Mouse (Mus musculus) testis, postnatal 10 days (tissue): ENCODE data around the gene Pear1.

Experiments
- DNase-seq: peaks from one replicate; pipeline ENCODE4 v3.0.0; 2021; ENCODE audit warnings: low spot score

The Pear1 gene

GRCm38 (mm10) chr3:87809322-87809962 lies 14.7 kb downstream of the Pear1 start:
- DNase-seq = no peak

DNA sequence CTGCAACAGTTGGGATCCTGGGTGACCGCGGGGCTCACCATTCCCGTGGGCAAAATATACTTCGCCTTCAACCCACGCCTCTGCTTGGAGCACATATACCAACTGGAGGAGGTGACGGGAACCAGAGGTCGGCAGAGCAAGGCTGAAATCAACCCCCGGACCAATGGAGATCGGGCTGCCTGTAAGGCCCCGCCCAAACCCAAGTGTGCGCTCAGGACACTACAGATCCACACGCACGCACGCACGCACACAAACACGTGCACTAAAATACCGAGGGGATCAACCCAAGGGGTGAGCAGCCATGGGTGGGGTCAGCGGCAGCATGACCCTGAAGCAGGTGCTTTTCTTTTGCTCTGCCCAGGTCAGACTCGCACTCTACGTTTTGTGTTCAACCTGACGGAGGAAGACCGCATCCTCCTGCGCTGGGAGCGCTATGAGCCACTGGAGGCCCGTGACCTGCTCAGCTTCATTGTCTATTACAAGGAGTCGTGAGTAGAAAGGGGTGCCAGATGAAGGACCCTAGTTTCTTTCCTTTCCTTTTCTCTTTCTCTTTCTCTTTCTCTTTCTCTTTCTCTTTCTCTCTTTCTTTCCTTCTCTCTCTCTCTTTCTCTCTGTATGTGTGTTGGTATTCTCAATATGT lies 19.9 kb downstream of the Pear1 start:
- no peak for DNase-seq

- no peak for DNase-seq
These were observed 22.4 kb downstream of the Pear1 start for GRCm38 (mm10) chr3:87801681-87802080.

DNA sequence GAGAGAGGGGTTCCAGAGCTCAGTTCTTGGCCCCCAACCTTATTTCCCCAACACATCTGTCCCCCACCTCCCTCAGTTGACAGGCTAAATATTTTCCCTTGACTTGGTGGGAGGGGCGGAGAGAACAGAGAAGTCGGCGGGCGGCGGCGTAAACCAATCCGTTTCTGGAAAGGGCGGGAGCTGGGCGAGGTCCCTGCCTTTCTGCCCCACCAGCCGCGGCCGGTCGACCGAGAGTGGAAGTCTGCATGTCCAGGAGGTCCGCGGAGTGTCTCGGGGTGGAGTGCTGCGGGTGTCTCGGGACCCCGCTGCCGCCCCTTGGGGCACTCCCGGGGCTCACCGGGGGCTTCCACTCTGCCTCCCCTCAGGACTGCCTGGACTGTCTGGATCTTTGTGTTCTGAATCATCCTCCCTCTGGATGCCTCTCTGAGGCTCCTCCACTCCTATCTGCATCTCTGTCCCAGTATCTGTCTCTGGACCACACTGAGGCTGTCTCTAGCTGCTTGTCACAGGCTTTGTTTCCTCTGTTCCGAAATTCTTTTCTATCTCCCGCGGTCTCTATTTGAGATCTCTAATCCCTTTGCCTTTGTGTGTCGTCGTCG lies 27.3 kb downstream of the Pear1 start, which contains the start of gene Insrr:
Insrr (plus strand) TSS at position 216 of the 599 bp plus-strand sequence.
- peak; percentile 69 for DNase-seq

DNA sequence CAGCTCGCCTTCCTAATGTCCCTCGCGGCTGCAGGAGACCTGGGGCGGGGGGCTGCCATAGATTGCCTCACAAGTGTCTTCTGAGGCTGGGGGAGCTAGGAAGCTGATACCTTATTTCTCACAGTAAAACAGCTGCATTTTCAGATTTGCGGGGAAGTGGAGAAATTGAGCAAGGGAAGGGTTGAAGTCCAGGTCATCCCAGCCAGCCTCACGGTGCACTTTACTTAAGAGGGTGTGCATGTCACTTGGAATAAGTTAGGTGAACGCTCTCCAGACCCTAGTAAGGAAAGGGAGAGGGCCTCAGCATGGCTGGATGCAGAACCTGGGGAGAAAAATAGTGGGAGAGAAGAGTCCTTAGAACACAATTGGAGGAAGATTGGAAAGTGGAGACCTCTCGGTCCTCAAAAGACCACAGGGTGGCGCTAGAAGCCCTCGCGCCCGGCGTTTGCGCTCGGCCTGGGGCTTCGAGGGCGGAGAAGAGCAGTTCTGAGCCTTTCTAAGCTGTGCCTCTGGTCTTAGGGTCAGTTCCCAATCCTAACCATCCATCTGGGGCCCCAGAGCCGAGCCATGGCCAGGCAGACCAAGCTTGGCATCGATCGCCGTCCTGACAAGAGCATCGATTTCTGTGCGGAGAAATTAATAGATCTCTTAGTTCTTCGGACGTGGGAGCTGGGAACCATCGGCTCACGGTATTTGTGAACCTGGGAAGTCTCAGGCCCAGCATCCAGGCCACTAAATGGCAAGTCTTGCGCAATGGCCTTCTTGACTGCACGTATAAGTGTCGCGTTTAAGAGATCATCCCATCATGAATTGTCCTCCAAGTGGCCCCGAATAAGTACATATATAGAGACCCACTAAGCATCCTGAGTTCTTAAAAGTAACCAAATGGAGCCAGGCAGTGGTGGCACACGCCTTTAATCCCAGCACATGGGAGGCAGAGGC lies 28.5 kb downstream of the Pear1 start:
- DNase-seq = peak; percentile 82

DNA sequence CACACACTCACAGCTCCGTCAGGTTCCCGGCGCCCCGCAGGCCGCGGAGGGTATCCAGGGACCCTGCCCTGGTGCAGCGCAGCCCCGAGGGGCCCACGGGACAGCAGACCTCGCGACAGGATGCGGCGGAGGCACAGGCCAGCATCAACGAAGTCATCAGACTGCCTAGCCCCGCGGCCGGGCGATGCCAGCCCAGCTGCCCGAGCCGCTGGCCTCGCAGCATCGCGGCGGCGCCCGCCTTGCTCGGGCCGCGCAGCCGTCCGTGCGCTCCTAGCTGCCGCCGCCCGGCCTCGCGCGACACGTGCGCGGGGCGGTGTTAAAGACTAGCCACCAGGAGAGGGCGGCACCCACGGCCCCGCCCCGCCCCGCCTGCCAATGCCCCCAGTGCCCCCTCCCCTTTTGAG lies 29.2 kb downstream of the Pear1 start, which contains the start of gene Ntrk1:
Ntrk1 (minus strand) TSS at position 241 of the 404 bp plus-strand sequence.
- no peak for DNase-seq

DNA sequence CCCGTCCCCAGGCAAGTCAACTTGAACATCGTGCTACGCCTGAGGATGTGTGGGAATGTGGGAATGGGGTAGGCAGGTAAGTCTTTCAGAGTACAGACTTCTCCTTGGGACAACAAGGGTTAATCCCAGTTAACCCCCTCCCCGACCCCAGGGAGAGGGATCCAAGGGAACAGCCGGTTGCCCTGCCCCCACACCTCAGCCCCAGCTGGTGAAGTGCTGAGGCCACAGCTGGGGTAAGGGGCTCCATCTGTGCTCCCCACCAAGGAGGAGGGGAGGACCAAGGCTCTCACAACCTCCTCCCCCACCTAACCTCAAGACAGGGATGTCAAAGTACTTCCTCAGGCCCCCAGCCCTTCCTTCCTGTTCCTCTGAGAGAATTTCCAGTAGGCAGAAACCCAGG lies 34.3 kb downstream of the Pear1 start:
- no peak for DNase-seq

DNA sequence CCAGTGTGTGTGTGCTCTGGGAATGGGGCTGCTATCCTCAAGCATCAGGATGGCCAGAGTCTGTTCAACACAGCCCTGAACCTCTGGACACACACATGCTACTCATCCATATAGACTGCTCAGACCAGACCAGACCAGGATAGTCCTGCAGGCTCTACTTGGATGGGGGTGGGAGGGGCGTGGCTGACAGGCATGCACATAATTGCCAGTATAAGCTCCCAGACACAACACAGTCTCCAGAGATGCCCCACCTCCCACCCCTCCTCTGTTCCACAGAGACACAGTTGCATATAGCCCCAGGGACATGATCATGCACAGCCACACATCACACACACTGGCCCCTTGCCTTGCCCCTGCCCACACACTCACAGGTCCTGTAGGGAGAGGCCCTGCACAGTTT lies 34.9 kb downstream of the Pear1 start:
- no peak for DNase-seq

- no peak for DNase-seq
These were observed 38.4 kb downstream of the Pear1 start for GRCm38 (mm10) chr3:87785626-87786214.

GRCm38 (mm10) chr3:87785156-87785555 lies 39.0 kb downstream of the Pear1 start:
- no peak for DNase-seq

DNA sequence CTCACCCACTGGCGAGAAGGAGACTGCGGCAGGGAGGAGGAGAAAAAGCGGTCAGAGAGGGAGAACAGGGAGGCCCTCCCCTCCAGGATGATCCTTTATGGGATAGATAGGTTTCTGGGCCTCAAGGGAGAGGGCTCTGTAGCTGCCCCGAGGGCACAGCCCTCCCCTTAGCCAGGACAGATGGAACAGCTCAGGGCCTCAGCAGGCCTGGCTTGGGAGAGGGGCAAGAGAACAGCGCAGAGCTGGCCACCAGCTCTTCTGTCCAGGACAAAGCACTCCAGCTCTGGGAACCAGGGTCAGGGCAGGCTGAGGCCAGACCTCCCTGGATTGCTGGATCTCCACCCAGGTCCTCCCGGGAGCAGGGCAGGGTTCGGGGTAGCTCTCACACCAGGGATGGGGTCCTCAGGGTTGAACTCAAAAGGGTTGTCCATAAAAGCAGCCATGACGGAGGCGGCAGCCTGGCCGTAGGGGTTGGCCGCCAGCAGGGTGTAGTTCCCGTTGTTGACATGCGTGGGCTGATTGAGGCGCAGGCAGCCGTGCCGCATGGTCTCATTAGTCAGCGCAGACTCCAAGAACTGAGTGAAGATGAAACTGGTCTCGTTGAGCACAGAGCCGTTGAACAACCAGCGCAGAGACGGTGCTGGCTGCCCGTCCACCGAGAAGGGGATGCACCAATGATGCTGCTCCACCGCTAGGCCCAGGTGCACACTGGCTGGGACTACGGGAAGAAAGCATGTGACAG lies 40.7 kb downstream of the Pear1 start:
- no peak for DNase-seq

GRCm38 (mm10) chr3:87779086-87779485 lies 45.0 kb downstream of the Pear1 start:
- no peak for DNase-seq

DNA sequence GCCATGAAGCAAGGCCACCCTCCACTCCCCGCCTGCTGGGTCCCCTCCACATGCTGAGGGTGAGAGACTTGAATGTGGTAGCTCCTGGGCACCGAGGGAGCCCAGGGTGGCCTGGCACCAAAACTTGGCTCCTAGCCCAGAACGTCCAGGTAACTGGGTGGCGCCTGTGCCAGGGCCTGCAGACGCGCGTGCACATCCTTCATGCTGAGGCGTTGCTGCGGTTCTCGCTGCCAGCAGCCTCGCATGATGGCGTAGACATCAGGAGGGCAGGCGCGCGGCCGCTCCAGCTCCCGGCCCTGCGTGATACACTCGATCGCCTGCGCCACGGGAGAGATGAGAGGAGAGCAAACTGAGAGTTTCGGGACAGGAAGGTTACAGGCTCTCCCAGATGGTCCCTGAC lies 45.8 kb downstream of the Pear1 start:
- no peak for DNase-seq

GRCm38 (mm10) chr3:87771088-87771487 lies 53.0 kb downstream of the Pear1 start:
- DNase-seq = no peak

DNA sequence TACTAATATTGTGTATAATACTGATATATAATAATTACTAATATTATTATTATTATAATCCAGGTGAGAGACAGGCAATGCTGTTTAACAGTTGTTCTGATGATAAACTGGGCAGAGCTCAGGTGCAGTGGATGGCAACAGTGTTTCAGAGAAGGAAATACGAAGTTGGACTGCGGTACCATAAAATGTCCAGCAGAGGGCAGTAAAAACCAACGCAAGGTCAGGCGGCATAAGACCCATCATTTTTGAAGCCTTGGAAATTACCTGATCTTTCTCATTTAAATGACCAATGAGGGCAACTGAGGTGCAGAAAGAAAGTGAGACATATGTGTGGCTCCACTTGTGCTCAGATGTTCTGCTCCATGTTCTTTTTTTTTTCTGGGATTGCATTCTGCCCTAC lies 53.8 kb downstream of the Pear1 start:
- no peak for DNase-seq

DNA sequence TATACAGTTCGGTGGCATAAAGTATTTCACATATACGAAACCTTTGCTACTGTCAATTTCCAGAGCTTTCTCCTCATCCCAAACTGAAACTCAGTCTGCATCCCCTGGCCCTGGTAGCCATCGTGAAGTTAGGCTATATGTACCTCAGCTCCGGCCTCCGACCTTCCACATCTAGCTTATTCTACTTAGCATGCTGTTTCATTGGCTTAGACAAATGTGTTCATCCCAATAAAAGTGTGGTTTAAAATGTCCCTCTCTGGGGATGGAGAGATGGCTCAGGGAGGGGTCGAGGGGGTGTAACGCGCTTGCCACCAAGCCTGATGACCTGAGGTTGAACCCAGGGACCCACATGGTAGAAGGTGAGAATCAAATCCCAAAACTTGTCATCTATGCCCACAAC lies 54.6 kb downstream of the Pear1 start:
- DNase-seq = no peak

- DNase-seq = peak; percentile 93
These were observed 55.3 kb downstream of the Pear1 start for GRCm38 (mm10) chr3:87768844-87769243.

DNA sequence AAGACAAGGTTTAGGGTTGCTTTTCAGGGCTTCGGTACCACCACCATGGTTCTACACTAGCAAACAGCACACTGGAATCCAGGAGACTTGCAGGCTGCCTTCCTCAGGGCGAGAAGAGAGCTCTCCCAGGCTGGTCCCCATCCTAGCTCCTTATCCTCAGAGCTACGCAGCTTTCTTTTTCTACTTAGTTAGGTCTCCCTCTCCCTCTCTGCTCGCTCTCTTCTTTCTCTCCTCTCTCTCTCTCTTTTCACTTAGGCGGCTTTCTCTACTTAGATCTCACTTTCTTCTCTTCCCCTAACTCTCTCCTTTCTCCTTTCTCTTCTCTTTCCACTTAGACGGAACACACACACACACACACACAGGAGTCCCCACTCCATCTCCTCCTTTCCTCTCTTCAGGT lies 55.7 kb downstream of the Pear1 start:
- no peak for DNase-seq

GRCm38 (mm10) chr3:87767764-87768163 lies 56.3 kb downstream of the Pear1 start:
- no peak for DNase-seq

GRCm38 (mm10) chr3:87766284-87766667 lies 57.8 kb downstream of the Pear1 start:
- DNase-seq = no peak

GRCm38 (mm10) chr3:87765631-87766283 lies 58.3 kb downstream of the Pear1 start:
- DNase-seq = no peak
